Mouse (Mus musculus) liver, embryonic 14.5 days (tissue): ENCODE results near the gene Grap2. TPM values are rescaled to one million over a fixed set of nuclear protein-coding genes. Genes with fewer than 3 reads are reported as not detected.
"Not testable (repeated sequence)": the region's sequence is repeated elsewhere in the genome, so short reads cannot be mapped to it uniquely, and the experiment has no call there.

ENCODE experiments used
- ATAC-seq: fragments of 200-750 bp; cut with Nextera tagmentation; 2 replicates; pipeline ENCODE4 v1.8.0; 2017; ENCODE audit warnings: moderate number of reproducible peaks, mild to moderate bottlenecking, moderate library complexity; ENCODE audit not compliant: insufficient read depth
- DNase-seq, 3 experiments: peaks; one replicate each; pipeline ENCODE4 v3.0.0-alpha.2; 2012 to 2013; ENCODE audit warnings: low read depth in 3 of 3, low spot score in 3 of 3
- H3K27ac ChIP-seq: fragments of 300-500 bp; sonication (generic); 2 replicates; pipeline ENCODE4 v1.5.1; 2014; ENCODE audit warnings: moderate library complexity, mild to moderate bottlenecking, control low read depth, inconsistent platforms
- H3K27me3 ChIP-seq: fragments of 300-500 bp; sonication (generic); 2 replicates; pipeline ENCODE4 v1.6.1; 2014; ENCODE audit warnings: mild to moderate bottlenecking, low read length, moderate library complexity; ENCODE audit not compliant: control insufficient read depth, insufficient read depth
- H3K36me3 ChIP-seq: fragments of 300-500 bp; sonication (generic); replicated peaks from 2 replicates; pipeline ENCODE4 v1.6.1; 2014; ENCODE audit warnings: low read depth; ENCODE audit not compliant: control insufficient read depth, insufficient read depth
- H3K4me1 ChIP-seq, 2 experiments: fragments of 200-500 bp in 1 of 2; fragments of 300-500 bp in 1 of 2; sonication (generic) in 1 of 2; replicated peaks; 2 replicates each; pipeline ENCODE4 v1.6.1; 2012 to 2014; ENCODE audit warnings: antibody characterized with exemption in 1 of 2, inconsistent platforms in 1 of 2, low read length in 1 of 2; ENCODE audit not compliant: control insufficient read depth in 2 of 2, insufficient read depth in 2 of 2
- H3K4me2 ChIP-seq: fragments of 300-500 bp; sonication (generic); 2 replicates; pipeline ENCODE4 v1.6.1; 2014; ENCODE audit warnings: low read depth, mild to moderate bottlenecking, control low read depth, moderate library complexity
- H3K4me3 ChIP-seq, 2 experiments: fragments of 200-500 bp in 1 of 2; fragments of 300-500 bp in 1 of 2; sonication (generic) in 1 of 2; 2 replicates each; pipeline ENCODE4 v1.5.1; 2012 to 2014; ENCODE audit warnings: low read depth in 2 of 2, low read length in 2 of 2, mild to moderate bottlenecking in 2 of 2, control low read depth in 1 of 2, inconsistent platforms in 1 of 2, moderate library complexity in 1 of 2; ENCODE audit not compliant: insufficient read depth in 1 of 2
- H3K9ac ChIP-seq: fragments of 300-500 bp; sonication (generic); replicated peaks from 2 replicates; pipeline ENCODE4 v1.6.1; 2014; ENCODE audit warnings: mild to moderate bottlenecking, control low read depth, moderate library complexity
- H3K9me3 ChIP-seq: fragments of 300-500 bp; sonication (generic); 2 replicates; pipeline ENCODE4 v1.6.1; 2016; ENCODE audit warnings: low read length, mixed read lengths; ENCODE audit not compliant: control insufficient read depth
- CTCF ChIP-seq: IDR thresholded peaks from 2 replicates; pipeline ENCODE4 v1.5.1; 2016; ENCODE audit warnings: antibody characterized with exemption, low read depth, control low read depth
- EP300 ChIP-seq: IDR thresholded peaks from 2 replicates; pipeline ENCODE4 v1.6.1; 2016; ENCODE audit warnings: antibody characterized with exemption, low read depth
- WGBS: fragments of 180-500 bp; shearing (Covaris S2); extraction: QIAGEN DNeasy Blood & Tissue Kit; methylation state at CpG from one replicate; pipeline ENCODE4 v1.1.7; 2014; ENCODE audit not compliant: insufficient replicate concordance; 5-methylcytosine and 5-hydroxymethylcytosine counted together
- polyA plus RNA-seq, 2 experiments: library from polyadenylated mRNA; depleted of rRNA in 1 of 2; stranded (reverse) in 1 of 2; unstranded in 1 of 2; fragments of >200 nt; fragmentation: Nextera tagmentation in 1 of 2; extraction: Ambion mirVana in 1 of 2; gene quantifications; 2 replicates each; pipeline versions ENCODE4 v1.2.1 to v1.2.3; 2012 to 2014

Gene Grap2
- polyA plus RNA-seq, 2 experiments, result 8.7 to 21.8 TPM

DNA sequence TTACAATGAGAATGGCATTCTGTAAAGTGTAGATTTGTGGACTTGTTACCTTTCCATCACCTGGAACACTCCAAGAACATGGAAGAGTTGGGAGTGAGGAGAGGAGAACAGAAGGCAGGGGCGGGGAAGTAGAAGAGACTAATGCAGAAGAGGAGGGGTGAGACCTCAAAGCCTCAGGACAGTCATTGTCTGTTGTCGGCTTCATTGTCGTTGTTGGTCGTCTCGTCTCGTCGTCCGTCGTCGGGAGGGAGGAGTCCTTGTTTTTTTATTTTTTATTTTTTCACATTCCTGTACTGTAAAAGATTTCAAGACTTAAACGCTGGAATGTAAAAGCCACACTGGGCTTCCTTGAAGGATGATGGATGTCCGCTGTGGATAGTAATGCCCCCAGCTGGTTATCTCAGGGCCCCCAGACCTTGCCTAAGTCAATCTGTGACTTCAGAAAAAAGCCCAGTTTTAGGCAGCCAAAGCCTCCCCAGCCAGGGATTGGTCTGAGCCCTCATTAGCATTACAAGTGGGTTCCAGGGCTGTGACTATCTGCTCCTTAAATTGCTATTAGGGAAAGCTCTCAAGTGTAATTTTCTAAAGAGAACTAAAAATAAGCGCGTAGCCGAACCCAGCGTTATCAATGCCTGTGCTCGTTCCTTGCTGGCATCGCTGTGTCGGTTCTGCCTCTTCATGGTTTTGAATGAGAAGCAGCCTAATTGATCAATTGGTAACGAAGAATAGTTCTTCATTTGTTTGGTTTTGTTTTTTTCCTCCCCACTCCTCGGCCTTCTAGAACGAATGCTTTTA is 5.0 kb downstream of the Grap2 start:
- no peak overlapping the region for H3K9ac ChIP-seq
- WGBS, result 28% methylated on average over 22 of the region's 22 CpGs
- no peak overlapping the region for H3K4me3 ChIP-seq
- H3K27me3 ChIP-seq, result peaks cover 25% of the 10 kb centered on the region
- no peaks in the 10 kb centered on the region for H3K4me1 ChIP-seq
- TF ChIP-seq EP300, result no peak
- H3K4me2 ChIP-seq, result no peak overlapping the region
- no peaks in the 10 kb centered on the region for H3K9me3 ChIP-seq
- ATAC-seq (no peak), DNase-seq (no peak)
- H3K36me3 ChIP-seq, result no peaks in the 10 kb centered on the region
- no peak overlapping the region for H3K27ac ChIP-seq

DNA sequence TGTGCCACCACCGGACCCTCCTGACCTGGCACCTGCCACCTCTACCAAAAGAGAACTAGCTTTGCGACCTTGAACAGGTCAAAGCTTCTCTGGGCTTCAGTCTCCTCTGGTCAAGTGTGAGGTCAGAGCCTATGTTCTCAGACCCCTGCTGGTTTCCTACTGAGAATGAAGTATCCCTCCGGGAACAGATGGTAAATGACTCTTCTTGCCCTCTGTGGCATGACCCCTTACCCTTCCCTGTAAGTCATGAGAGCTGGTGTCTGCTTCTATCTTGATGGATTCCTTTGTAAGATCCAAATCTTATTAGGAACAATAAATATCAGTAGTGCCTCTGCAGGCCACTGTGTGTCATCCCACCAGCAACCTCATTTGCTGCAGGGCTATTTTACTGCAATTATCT is 6.7 kb downstream of the Grap2 start:
- Histone ChIP-seq H3K27ac (no peak overlapping the region), H3K36me3 (no peaks in the 10 kb centered on the region), H3K4me1 (peaks cover 4 to 9% of the 10 kb centered on the region in 2 experiments; a peak in 3 of 4 replicates), H3K9me3 (no peaks in the 10 kb centered on the region), H3K4me2 (no peak overlapping the region), H3K27me3 (peaks cover 22% of the 10 kb centered on the region), H3K9ac (no peak overlapping the region), H3K4me3 (no peak overlapping the region)
- 66% methylated on average over 3 of the region's 3 CpGs for WGBS
- DNase-seq (no peak), ATAC-seq (no peak)
- TF ChIP-seq EP300 (no peak), CTCF (no peak)

DNA sequence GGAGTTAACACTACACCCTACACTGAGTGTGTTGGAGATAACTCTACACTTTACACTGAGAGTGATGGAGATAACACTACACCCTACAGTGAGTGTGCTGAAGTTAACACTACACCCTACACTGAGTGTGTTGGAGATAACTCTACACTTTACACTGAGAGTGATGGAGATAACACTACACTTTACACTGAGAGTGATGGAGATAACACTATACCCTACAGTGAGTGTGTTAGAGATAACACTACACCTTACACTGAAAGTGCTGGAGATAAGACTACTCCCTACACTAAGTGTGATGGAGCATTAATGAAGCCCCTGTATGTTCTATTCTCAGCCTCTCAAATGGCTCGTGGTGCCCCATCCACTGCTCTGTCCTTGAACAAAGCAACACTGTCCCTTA is 8.2 kb downstream of the Grap2 start:
- DNase-seq, H3K27ac ChIP-seq, H3K36me3 ChIP-seq, H3K4me1 ChIP-seq, H3K4me2 ChIP-seq, ATAC-seq, H3K9ac ChIP-seq, H3K4me3 ChIP-seq, H3K9me3 ChIP-seq: not testable (repeated sequence)
- peaks cover 22% of the 10 kb centered on the region for H3K27me3 ChIP-seq
- 71% methylated on average over 1 of the region's 1 CpGs for WGBS

DNA sequence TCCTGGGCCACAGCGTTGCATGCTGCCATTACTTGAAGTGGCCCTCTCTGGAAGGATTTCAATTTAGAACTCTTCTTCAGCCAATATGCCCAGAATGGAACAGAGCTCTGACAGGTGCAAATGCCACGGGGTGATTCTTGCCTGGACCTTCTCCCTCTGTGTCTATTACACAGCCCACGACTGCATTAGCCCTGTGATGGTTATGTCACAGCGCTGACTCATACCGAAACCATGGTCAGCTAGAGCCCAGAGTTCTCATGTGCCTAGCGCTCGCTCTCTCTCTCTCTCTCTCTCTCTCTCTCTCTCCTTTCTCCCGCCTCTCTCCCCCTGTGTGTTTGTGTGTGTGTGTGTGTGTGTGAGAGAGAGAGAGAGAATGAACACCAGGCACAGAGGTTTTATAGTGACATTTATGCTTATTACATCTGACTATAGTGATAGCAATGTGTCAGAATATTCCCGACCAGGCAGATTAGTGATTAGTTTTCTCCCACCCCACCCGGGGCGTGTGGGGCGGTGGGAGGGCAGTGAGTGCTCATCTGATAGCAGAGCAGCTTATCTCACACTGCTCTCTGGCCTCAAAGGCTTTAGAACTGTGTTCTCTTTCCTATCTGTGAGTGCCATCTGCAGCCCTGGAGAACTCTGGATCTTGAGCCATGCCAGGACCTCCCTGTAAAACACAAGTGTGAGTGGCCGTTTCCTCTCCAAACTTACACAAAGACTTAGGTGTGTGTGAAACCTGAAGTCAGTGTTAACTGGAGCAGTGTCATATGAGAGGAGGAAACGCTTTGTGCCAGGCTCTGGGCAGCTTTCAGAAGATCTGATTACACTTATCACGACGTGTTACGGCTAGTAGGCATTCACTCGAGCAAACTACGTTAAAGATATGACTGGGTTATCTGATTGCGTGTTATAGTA is 10.4 kb downstream of the Grap2 start:
- TF ChIP-seq EP300, result no peak
- ATAC-seq (peak; percentile 52; the same call in 1 of the 2 replicates), DNase-seq (no peak)
- Histone ChIP-seq H3K9ac (no peak overlapping the region), H3K27ac (no peak overlapping the region), H3K4me2 (peak overlapping the region; percentile 33), H3K9me3 (no peaks in the 10 kb centered on the region), H3K4me3 (no peak overlapping the region), H3K27me3 (peaks cover 3% of the 10 kb centered on the region), H3K4me1 (peaks cover 4 to 9% of the 10 kb centered on the region in 2 experiments; a peak in 3 of 4 replicates), H3K36me3 (no peaks in the 10 kb centered on the region)
- WGBS, result 30% methylated on average over 20 of the region's 20 CpGs

DNA sequence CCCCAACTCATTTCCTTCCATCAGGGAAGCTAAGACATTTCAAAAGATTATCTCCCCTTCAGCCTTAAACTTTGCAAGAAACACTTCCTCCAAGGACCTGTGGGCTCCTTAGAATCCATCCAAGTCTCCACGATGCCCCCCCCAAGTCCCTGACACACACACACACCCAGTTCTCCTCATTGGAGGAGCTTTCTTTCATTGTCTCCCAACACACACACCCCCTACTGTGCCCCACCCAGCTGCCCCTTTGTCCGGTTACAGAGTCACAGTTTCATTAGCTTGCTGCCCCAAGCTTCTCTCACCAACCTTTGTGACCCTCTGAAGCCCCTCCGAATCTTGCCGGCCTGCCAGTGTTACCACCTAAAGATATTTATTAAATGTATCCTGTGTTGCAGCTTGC is 13.9 kb downstream of the Grap2 start:
- Histone ChIP-seq H3K9ac (no peak overlapping the region), H3K4me3 (no peak overlapping the region), H3K4me1 (peaks cover 4 to 9% of the 10 kb centered on the region in 2 experiments; a peak in 3 of 4 replicates), H3K27ac (no peak overlapping the region), H3K36me3 (no peaks in the 10 kb centered on the region), H3K9me3 (no peaks in the 10 kb centered on the region), H3K4me2 (no peak overlapping the region), H3K27me3 (no peaks in the 10 kb centered on the region)
- 38% methylated on average over 4 of the region's 4 CpGs for WGBS
- ATAC-seq, result no peak
- DNase-seq, result no peak
- TF ChIP-seq CTCF (no peak), EP300 (no peak)
